Mouse (Mus musculus) lung, postnatal 0 days (tissue): Measurements from ENCODE around the gene Rps9. TPM values are rescaled to one million over a fixed set of nuclear protein-coding genes. Genes with fewer than 3 reads are reported as not detected.
A peak's percentile ranks its signal among the peaks of the same experiment; 100 is the strongest.

Experiments used
- ATAC-seq: fragments of 200-750 bp; cut with Nextera tagmentation; 2 replicates; pipeline ENCODE4 v1.8.0; 2017; ENCODE audit warnings: moderate library complexity
- DNase-seq: peaks from one replicate; pipeline ENCODE4 v3.0.0-alpha.2; 2016; ENCODE audit warnings: low spot score
- H3K27ac ChIP-seq: fragments of 300-500 bp; sonication (generic); 2 replicates; pipeline ENCODE4 v1.5.1; 2014; ENCODE audit warnings: antibody characterized with exemption, mild to moderate bottlenecking, low read length, mixed read lengths
- H3K27me3 ChIP-seq: fragments of 300-500 bp; sonication (generic); replicated peaks from 2 replicates; pipeline ENCODE4 v1.6.1; 2014; ENCODE audit warnings: low read length, mixed read lengths; ENCODE audit not compliant: insufficient read depth
- H3K36me3 ChIP-seq: fragments of 300-500 bp; sonication (generic); 2 replicates; pipeline ENCODE4 v1.6.1; 2014; ENCODE audit warnings: low read length, mixed read lengths; ENCODE audit not compliant: insufficient read depth
- H3K4me1 ChIP-seq: fragments of 300-500 bp; sonication (generic); 2 replicates; pipeline ENCODE4 v1.6.1; 2014; ENCODE audit warnings: antibody characterized with exemption, low read depth, low read length, mixed read lengths; ENCODE audit not compliant: insufficient read depth
- H3K4me2 ChIP-seq: fragments of 300-500 bp; sonication (generic); replicated peaks from 2 replicates; pipeline ENCODE4 v1.6.1; 2014; ENCODE audit warnings: low read depth, mild to moderate bottlenecking, low read length, moderate library complexity, mixed read lengths
- H3K4me3 ChIP-seq: fragments of 300-500 bp; sonication (generic); 2 replicates; pipeline ENCODE4 v1.5.1; 2014; ENCODE audit warnings: low read depth, low read length
- H3K9ac ChIP-seq: fragments of 300-500 bp; sonication (generic); replicated peaks from 2 replicates; pipeline ENCODE4 v1.6.1; 2014; ENCODE audit warnings: low read depth, mild to moderate bottlenecking
- H3K9me3 ChIP-seq: fragments of 300-500 bp; sonication (generic); 2 replicates; pipeline ENCODE4 v1.6.1; 2016; ENCODE audit warnings: low read length, mixed read lengths
- CTCF ChIP-seq: IDR thresholded peaks from 2 replicates; pipeline ENCODE4 v1.5.1; 2016; ENCODE audit warnings: antibody characterized with exemption, mild to moderate bottlenecking
- EP300 ChIP-seq: IDR thresholded peaks from 2 replicates; pipeline ENCODE4 v1.6.1; 2016; ENCODE audit warnings: antibody characterized with exemption, mild to moderate bottlenecking, control low read depth
- WGBS: fragments of 180-500 bp; shearing (Covaris S2); extraction: QIAGEN DNeasy Blood & Tissue Kit; methylation state at CpG from one replicate; pipeline ENCODE4 v1.1.7; 2014; 5-methylcytosine and 5-hydroxymethylcytosine counted together
- polyA plus RNA-seq: library from polyadenylated mRNA; unstranded; fragments of >200 nt; fragmentation: Nextera tagmentation; extraction: Ambion mirVana; gene quantifications from 2 replicates; pipeline ENCODE4 v1.2.1, GENCODE M21; 2015

The Rps9 gene
- polyA plus RNA-seq, 1 experiment from 2014 or later, result 1,064 TPM

DNA sequence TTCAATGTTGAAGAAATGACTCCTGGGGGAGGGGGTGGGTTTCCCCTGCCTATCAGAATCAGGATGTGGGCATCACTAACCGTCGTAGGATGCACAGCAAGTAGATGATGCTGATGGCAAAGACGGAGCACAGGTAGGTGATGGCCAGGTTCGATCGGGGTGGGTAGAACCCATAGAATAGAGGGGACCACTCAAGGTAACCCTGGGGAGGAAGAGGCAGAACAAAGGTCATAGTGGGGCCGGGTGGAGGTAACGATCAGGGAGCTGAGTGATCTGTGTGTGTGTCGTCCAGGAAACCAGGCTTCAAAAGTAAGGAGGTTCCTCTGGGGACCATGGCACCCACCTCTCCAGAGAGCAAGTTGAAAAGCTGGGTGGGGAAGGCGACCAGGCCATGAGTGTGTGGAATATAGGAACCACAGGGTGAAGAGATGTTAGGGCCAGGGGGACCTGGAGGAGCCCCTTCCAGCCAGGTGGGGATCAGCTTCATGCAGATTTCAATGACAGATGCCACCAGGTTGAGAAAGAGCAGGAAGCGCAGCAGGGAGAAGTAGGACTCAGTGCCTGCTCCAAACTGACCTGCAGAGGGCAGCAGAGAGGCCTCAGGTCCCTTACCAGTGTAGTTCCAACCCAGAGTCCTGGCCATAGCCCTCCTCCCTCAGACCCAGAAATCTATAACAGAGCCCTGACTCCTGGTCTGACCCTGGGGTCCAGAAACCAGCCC is 29.1 kb upstream of the Rps9 start:
- H3K36me3 ChIP-seq, result no peaks in the 10 kb centered on the region
- H3K4me2 ChIP-seq, result no peak overlapping the region
- no peak overlapping the region for H3K27ac ChIP-seq
- TF ChIP-seq CTCF (peak; percentile 92), EP300 (no peak)
- H3K4me3 ChIP-seq, result no peak overlapping the region
- H3K4me1 ChIP-seq, result no peaks in the 10 kb centered on the region
- ATAC-seq (peak; percentile 82), DNase-seq (peak; percentile 89)
- no peak overlapping the region for H3K9ac ChIP-seq
- H3K27me3 ChIP-seq, result no peaks in the 10 kb centered on the region
- WGBS, result 68% methylated on average over 10 of the region's 10 CpGs
- no peaks in the 10 kb centered on the region for H3K9me3 ChIP-seq

GRCm38 (mm10) chr7:3675228-3675548 is 28.6 kb upstream of the Rps9 start:
- H3K9me3 ChIP-seq, result no peaks in the 10 kb centered on the region
- no peak overlapping the region for H3K4me3 ChIP-seq
- TF ChIP-seq CTCF (no peak), EP300 (no peak)
- no peak overlapping the region for H3K9ac ChIP-seq
- no peaks in the 10 kb centered on the region for H3K4me1 ChIP-seq
- no peak overlapping the region for H3K4me2 ChIP-seq
- H3K36me3 ChIP-seq, result no peaks in the 10 kb centered on the region
- no peak overlapping the region for H3K27ac ChIP-seq
- H3K27me3 ChIP-seq, result no peaks in the 10 kb centered on the region
- DNase-seq, result no peak
- ATAC-seq, result no peak
- WGBS, result 78% methylated on average over 3 of the region's 3 CpGs

DNA sequence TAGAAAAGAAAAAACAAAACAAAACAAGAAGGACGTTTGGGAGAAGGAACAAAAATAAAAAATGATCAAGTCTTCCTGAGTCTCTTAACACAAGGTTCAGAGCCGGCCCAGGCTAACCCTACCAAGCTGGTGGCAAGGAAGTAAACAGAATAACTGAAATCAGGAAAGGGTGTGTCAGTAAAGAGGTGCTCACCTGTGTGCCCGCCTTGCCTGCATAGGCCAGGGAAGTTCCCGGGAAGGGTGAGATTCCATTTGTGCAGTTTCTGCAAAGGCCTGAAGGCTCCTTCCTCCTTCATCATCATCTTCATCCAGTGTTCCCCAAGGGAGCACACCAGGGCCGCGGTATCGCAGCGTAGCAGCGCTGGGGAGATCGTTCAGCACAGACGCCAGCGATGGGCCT is 27.4 kb upstream of the Rps9 start:
- 80% methylated on average over 12 of the region's 12 CpGs for WGBS
- DNase-seq, result peak; percentile 42
- H3K4me3 ChIP-seq, result peak overlapping the region; percentile 25; the same call in 1 of the 2 replicates
- no peak overlapping the region; the same call in 1 of the 2 replicates for H3K9ac ChIP-seq
- H3K4me2 ChIP-seq, result peak overlapping the region; percentile 48
- H3K27ac ChIP-seq, result peak overlapping the region; percentile 64; the same call in 1 of the 2 replicates
- H3K4me1 ChIP-seq, result no peaks in the 10 kb centered on the region
- H3K36me3 ChIP-seq, result no peaks in the 10 kb centered on the region
- TF ChIP-seq CTCF (no peak), EP300 (no peak)
- H3K27me3 ChIP-seq, result no peaks in the 10 kb centered on the region
- ATAC-seq, result peak; percentile 43; the same call in 1 of the 2 replicates
- H3K9me3 ChIP-seq, result no peaks in the 10 kb centered on the region

GRCm38 (mm10) chr7:3677342-3677741 is 26.5 kb upstream of the Rps9 start, which contains the start of gene Tmc4:
Gene Tmc4, minus strand, starts transcription at chr7:3677553.
- H3K4me3 ChIP-seq, result peak within 1 kb of the TSS; percentile 25

GRCm38 (mm10) chr7:3683908-3684550 is 19.8 kb upstream of the Rps9 start:
- no peaks in the 10 kb centered on the region for H3K4me1 ChIP-seq
- H3K27me3 ChIP-seq, result no peaks in the 10 kb centered on the region
- H3K4me3 ChIP-seq, result no peak overlapping the region
- 0 out of 2 replicates have a peak, but pooled peaks cover 5% of the 10 kb centered on the region for H3K36me3 ChIP-seq
- H3K9ac ChIP-seq, result no peak overlapping the region
- no peak for ATAC-seq
- H3K9me3 ChIP-seq, result no peaks in the 10 kb centered on the region
- no peak for DNase-seq
- no peak for TF ChIP-seq EP300
- 72% methylated on average over 10 of the region's 10 CpGs for WGBS
- no peak overlapping the region for H3K4me2 ChIP-seq
- H3K27ac ChIP-seq, result no peak overlapping the region

More at GRCm38 (mm10) chr7:3677342-3677741, 26.5 kb upstream of the Rps9 start, which contains the start of gene Tmc4:
- DNase-seq (peak; percentile 74), ATAC-seq (peak; percentile 85)
- H3K27ac ChIP-seq, result peak within 1 kb of the TSS; percentile 64; the same call in 1 of the 2 replicates
- TF ChIP-seq CTCF (peak; percentile 48), EP300 (no peak)
- no peaks in the 10 kb centered on the region for H3K36me3 ChIP-seq
- H3K4me2 ChIP-seq, result peak within 1 kb of the TSS; percentile 48
- H3K27me3 ChIP-seq, result no peaks in the 10 kb centered on the region
- WGBS, result 34% methylated on average over 9 of the region's 9 CpGs
- no peaks in the 10 kb centered on the region for H3K4me1 ChIP-seq
- no peaks in the 10 kb centered on the region for H3K9me3 ChIP-seq
- peak within 1 kb of the TSS; percentile 29 for H3K9ac ChIP-seq

- Histone ChIP-seq H3K4me1 (no peaks in the 10 kb centered on the region), H3K9ac (no peak overlapping the region), H3K9me3 (no peaks in the 10 kb centered on the region), H3K4me3 (no peak overlapping the region), H3K4me2 (no peak overlapping the region), H3K36me3 (0 out of 2 replicates have a peak, but pooled peaks cover 5% of the 10 kb centered on the region), H3K27ac (no peak overlapping the region), H3K27me3 (no peaks in the 10 kb centered on the region)
- ATAC-seq (no peak), DNase-seq (no peak)
- no peak for TF ChIP-seq EP300
- no peak for TF ChIP-seq CTCF
- WGBS, result 84% methylated on average over 8 of the region's 8 CpGs
These were observed 19.1 kb upstream of the Rps9 start for GRCm38 (mm10) chr7:3684698-3685097.
